Comparison of ENCODE assay signal across 8 mouse cellular contexts in genomic region chr4:119247462-119248235, GRCm38 (mm10). TPM values are rescaled to one million over a fixed set of nuclear protein-coding genes. Genes with fewer than 3 reads are reported as not detected.
DNase-seq lines count a peak whose midpoint lies in the region; ATAC-seq and TF ChIP-seq lines count a peak whose summit lies in the region.

No protein-coding gene starts in this region.

- H3K27ac ChIP-seq in embryonic facial prominence, embryonic 10.5 days (replicated peaks): peak overlapping the region; percentile 35; the same call in 1 of the 2 replicates
- peak overlapping the region; percentile 86 for H3K27ac ChIP-seq in heart, adult 2 months
- H3K27ac ChIP-seq in stomach, embryonic 14.5 days (ENCODE audit: low read length): no peak overlapping the region; the same call in 1 of the 2 replicates

- 31% methylated on average over 13 of the region's 13 CpGs for WGBS in embryonic facial prominence, embryonic 10.5 days
- 41% methylated on average over 13 of the region's 13 CpGs for WGBS in heart, adult 2 months
- WGBS in stomach, embryonic 14.5 days: 33% methylated on average over 13 of the region's 13 CpGs

- intact Hi-C loops in heart, adult 2 months (cut with DNase I): loop anchor here (2.0 to 5.0 kb wide), 8 partner anchors 27 to 420 kb away; partner anchors contain the start of genes Foxj3, Frg2f1, Ppcs and Ppih

- TF ChIP-seq CTCF in heart, adult 2 months (IDR thresholded peaks at IDR 0.05): peak; percentile 85

- no peak overlapping the region for H3K4me2 ChIP-seq in stomach, embryonic 14.5 days (replicated peaks; ENCODE audit: low read depth, low read length)

- no peak overlapping the region for H3K4me3 ChIP-seq in embryonic facial prominence, embryonic 10.5 days
- no peak overlapping the region for H3K4me3 ChIP-seq in heart, adult 2 months
- H3K4me3 ChIP-seq in stomach, embryonic 14.5 days (ENCODE audit: low read depth, low read length): no peak overlapping the region

- peak; percentile 59; the same call in 1 of the 2 replicates for ATAC-seq in stomach, embryonic 14.5 days (ENCODE audit: insufficient number of reproducible peaks, insufficient read depth, low FRiP score, low read depth)

- peak overlapping the region; percentile 49 for H3K9ac ChIP-seq in heart, adult 2 months (ENCODE audit: low read depth, low read length)
- no peak overlapping the region for H3K9ac ChIP-seq in stomach, embryonic 14.5 days (replicated peaks; ENCODE audit: low read depth, low read length)

- H3K79me2 ChIP-seq in heart, adult 2 months (replicated peaks; ENCODE audit: control insufficient read depth, insufficient read depth, low read length): no peaks in the 10 kb centered on the region

- peak; percentile 60 to 79 for DNase-seq in urinary bladder, adult 18-20 months (ENCODE audit: low spot score in 2 of 2)
- no peak for DNase-seq in urinary bladder, postnatal 10 days (ENCODE audit: low spot score)
- DNase-seq in embryonic facial prominence, embryonic 10.5 days (ENCODE audit: low spot score): peak; percentile 69
- peak; percentile 85 to 87 for DNase-seq in heart, adult 2 months
- DNase-seq in kidney, adult 11 months: peak; percentile 67
- DNase-seq in liver: peak; percentile 70
- DNase-seq in natural killer cell, adult 2 months (ENCODE audit: low spot score in 2 of 2): peak; percentile 17 to 55

- peak; percentile 64 for TF ChIP-seq POLR2A in heart, adult 2 months (IDR thresholded peaks at IDR 0.05; ENCODE audit: insufficient read depth, low read depth, low read length)

- peaks cover 8% of the 10 kb centered on the region for H3K4me1 ChIP-seq in embryonic facial prominence, embryonic 10.5 days
- peaks cover 4% of the 10 kb centered on the region for H3K4me1 ChIP-seq in heart, adult 2 months (ENCODE audit: control insufficient read depth, insufficient read depth, low read length)
- no peaks in the 10 kb centered on the region for H3K4me1 ChIP-seq in stomach, embryonic 14.5 days (ENCODE audit: control insufficient read depth, insufficient read depth, low read length)

- TF ChIP-seq EP300 in heart, adult 2 months (IDR thresholded peaks at IDR 0.05; ENCODE audit: insufficient read depth, low read depth, low read length): peak; percentile 88

- peaks cover 59% of the 10 kb centered on the region for H3K36me3 ChIP-seq in embryonic facial prominence, embryonic 10.5 days (replicated peaks)
- H3K36me3 ChIP-seq in heart, adult 2 months (ENCODE audit: control insufficient read depth, insufficient read depth, low read length): no peaks in the 10 kb centered on the region
- H3K36me3 ChIP-seq in stomach, embryonic 14.5 days (ENCODE audit: control insufficient read depth, insufficient read depth, low read length): peaks cover 3% of the 10 kb centered on the region; the same call in 1 of the 2 replicates

- H3K27me3 ChIP-seq in embryonic facial prominence, embryonic 10.5 days (replicated peaks; ENCODE audit: low read depth, poor library complexity, severe bottlenecking): no peaks in the 10 kb centered on the region
- H3K27me3 ChIP-seq in heart, adult 2 months (ENCODE audit: control insufficient read depth, insufficient read depth, low read length): no peaks in the 10 kb centered on the region
- H3K27me3 ChIP-seq in stomach, embryonic 14.5 days (ENCODE audit: control insufficient read depth, insufficient read depth, low read length): no peaks in the 10 kb centered on the region

- no peaks in the 10 kb centered on the region for H3K9me3 ChIP-seq in embryonic facial prominence, embryonic 10.5 days
- no peaks in the 10 kb centered on the region for H3K9me3 ChIP-seq in stomach, embryonic 14.5 days (ENCODE audit: control insufficient read depth, low read depth, low read length)

RNA-seq across cellular contexts. Expression of gene Cldn19, which starts 7.6 kb away (rescaled TPM):
- polyA plus RNA-seq in embryonic facial prominence, embryonic 10.5 days (2016; fragmentation: Nextera tagmentation; extraction: Ambion mirVana): not detected in 2 replicates
- total RNA-seq in heart, adult 2 months (2021): not detected
- polyA plus RNA-seq in heart, adult 2 months (2012; rRNA removed): 0.37 TPM in 1 of 2 replicates, not detected in the other
- polyA plus RNA-seq in stomach, embryonic 14.5 days (2014; fragmentation: Nextera tagmentation; extraction: Ambion mirVana): not detected in 2 replicates

RNA-seq across cellular contexts. Expression of gene P3h1, which starts 14.9 kb away (rescaled TPM):
- 18.5 and 19.6 TPM in 2 replicates for polyA plus RNA-seq in embryonic facial prominence, embryonic 10.5 days (2016; fragmentation: Nextera tagmentation; extraction: Ambion mirVana)
- 10 to 100 TPM; 10.5 to 10.8 TPM for total RNA-seq in heart, adult 2 months (2021)
- 14.5 and 17.8 TPM in 2 replicates for polyA plus RNA-seq in heart, adult 2 months (2012; rRNA removed)
- 45.0 and 46.3 TPM in 2 replicates for polyA plus RNA-seq in stomach, embryonic 14.5 days (2014; fragmentation: Nextera tagmentation; extraction: Ambion mirVana)

RNA-seq across cellular contexts. Expression of gene AU022252, which starts 15.1 kb away (rescaled TPM):
- 40.1 and 40.2 TPM in 2 replicates for polyA plus RNA-seq in embryonic facial prominence, embryonic 10.5 days (2016; fragmentation: Nextera tagmentation; extraction: Ambion mirVana)
- 10 to 100 TPM; 17.7 to 24.8 TPM for total RNA-seq in heart, adult 2 months (2021)
- 6.4 and 11.2 TPM in 2 replicates for polyA plus RNA-seq in heart, adult 2 months (2012; rRNA removed)
- polyA plus RNA-seq in stomach, embryonic 14.5 days (2014; fragmentation: Nextera tagmentation; extraction: Ambion mirVana): 24.0 and 29.7 TPM in 2 replicates

RNA-seq across cellular contexts. Expression of gene Tmem269, which starts 29.6 kb away (rescaled TPM):
- 0.25 TPM in 1 of 2 replicates, not detected in the other for polyA plus RNA-seq in embryonic facial prominence, embryonic 10.5 days (2016; fragmentation: Nextera tagmentation; extraction: Ambion mirVana)
- total RNA-seq in heart, adult 2 months (2021): not detected
- polyA plus RNA-seq in heart, adult 2 months (2012; rRNA removed): 0.16 and 0.67 TPM in 2 replicates
- not detected in 2 replicates for polyA plus RNA-seq in stomach, embryonic 14.5 days (2014; fragmentation: Nextera tagmentation; extraction: Ambion mirVana)

RNA-seq across cellular contexts. Expression of gene Ybx1, which starts 46.8 kb away (rescaled TPM):
- polyA plus RNA-seq in embryonic facial prominence, embryonic 10.5 days (2016; fragmentation: Nextera tagmentation; extraction: Ambion mirVana): 980 and 1,001 TPM in 2 replicates
- total RNA-seq in heart, adult 2 months (2021): 100 to 1,000 TPM; 773 to 861 TPM
- polyA plus RNA-seq in heart, adult 2 months (2012; rRNA removed): 266 and 385 TPM in 2 replicates
- polyA plus RNA-seq in stomach, embryonic 14.5 days (2014; fragmentation: Nextera tagmentation; extraction: Ambion mirVana): 626 and 684 TPM in 2 replicates
